Mouse (Mus musculus): ENCODE measurements around the gene Pigo. TPM values are rescaled to one million over a fixed set of nuclear protein-coding genes. Genes with fewer than 3 reads are reported as not detected.
"Not testable (repeated sequence)": the region's sequence is repeated elsewhere in the genome, so short reads cannot be mapped to it uniquely, and the experiment has no call there.

Pigo gene
- total RNA-seq, 2 experiments from 2014 or later: 19.3 to 25.1 TPM

DNA sequence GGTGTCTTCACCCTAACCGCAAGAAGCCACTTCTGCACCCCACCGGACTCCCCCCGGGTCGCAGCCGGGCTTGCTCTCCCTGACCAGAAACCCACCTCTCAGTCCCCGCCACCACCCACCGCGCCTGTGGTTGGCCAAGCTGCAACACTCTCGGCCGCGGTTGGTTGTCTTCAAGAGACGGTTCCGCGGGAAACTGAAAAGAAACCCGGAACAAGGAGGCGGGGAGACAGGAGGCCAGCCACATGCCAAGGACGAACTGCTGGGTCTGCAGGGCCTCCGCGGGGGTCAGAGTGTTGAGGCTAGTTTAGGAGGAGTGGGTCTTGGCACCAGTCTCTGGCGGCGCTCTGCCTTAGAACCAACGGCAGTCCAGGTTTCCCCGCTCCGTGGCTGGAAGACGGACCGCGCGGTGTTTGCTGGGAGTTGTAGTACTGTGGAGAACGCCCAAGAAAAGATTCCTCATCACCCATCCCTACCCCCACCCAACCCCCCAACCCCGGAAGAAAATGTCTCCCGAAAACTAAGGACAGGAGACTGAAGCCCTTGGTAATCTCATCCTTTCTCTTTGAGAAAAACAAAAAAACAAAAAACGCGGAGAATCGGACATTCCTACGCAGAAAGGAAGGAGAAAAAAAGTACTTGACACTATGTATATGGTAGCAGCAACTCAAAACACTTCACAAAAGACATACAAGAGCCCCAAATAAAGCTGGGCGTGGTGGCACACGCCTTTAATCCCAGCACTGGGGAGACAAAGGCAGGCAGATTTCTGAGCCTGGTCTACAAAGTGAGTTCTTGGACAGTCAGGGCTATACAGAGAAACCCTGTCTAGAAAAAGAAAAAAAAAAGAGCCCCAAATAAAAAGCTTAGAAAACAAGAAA, 15.2 kb downstream of the Pigo start, which contains the start of gene Fancg:
Gene Fancg (minus strand): TSS at position 346 of the 878 bp plus-strand sequence.
- intact Hi-C loops (cut with DNase I): no loop called here
- peak; percentile 88 to 91 for DNase-seq

DNA sequence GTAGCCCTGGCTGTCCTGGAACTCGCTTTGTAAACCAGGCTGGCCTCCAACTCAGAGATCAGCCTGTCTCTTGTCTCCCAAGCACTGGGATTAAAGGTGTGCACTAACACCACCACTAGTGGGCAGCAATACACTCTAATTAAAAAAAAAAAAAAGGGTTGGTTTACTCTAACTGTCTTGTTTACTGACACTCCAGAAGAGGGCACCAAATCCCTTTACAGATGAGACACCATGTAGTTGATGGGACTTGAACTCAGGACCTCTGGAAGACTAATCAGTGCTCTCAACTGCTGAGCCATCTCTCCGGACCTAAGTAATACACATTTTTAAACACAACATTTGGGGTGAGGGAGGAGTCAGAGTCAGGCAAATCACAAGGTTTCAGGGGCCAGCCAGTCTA, 19.9 kb downstream of the Pigo start:
- peak; percentile 28 to 69 for DNase-seq
- intact Hi-C loops (cut with DNase I): loop anchor here (1.0 kb wide), 1 partner anchor 20 kb away; the partner anchor contains the start of gene Pigo

DNA sequence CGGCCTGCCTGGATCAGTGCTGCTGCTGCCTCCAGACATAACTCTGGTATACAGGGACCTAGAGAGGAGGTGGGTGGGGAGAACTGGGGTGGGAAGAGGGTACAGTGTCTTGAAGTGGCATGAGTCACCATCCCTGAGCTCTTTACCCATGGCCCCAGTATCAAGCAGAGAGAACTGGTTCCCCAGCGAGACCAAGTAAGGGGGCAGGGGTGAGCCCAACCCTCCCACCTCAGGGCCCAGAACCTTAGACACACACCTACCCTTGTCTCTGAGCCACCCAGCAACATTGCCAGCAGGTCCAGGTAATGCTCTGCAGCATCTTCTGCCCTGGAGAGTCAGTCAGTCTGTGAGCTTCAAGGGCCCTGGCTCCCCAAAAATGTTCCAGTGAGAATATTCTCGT, 20.7 kb downstream of the Pigo start:
- DNase-seq: no peak
- intact Hi-C loops (cut with DNase I): loop anchor here (1.0 kb wide), 1 partner anchor 20 kb away; the partner anchor contains the start of gene Pigo

DNA sequence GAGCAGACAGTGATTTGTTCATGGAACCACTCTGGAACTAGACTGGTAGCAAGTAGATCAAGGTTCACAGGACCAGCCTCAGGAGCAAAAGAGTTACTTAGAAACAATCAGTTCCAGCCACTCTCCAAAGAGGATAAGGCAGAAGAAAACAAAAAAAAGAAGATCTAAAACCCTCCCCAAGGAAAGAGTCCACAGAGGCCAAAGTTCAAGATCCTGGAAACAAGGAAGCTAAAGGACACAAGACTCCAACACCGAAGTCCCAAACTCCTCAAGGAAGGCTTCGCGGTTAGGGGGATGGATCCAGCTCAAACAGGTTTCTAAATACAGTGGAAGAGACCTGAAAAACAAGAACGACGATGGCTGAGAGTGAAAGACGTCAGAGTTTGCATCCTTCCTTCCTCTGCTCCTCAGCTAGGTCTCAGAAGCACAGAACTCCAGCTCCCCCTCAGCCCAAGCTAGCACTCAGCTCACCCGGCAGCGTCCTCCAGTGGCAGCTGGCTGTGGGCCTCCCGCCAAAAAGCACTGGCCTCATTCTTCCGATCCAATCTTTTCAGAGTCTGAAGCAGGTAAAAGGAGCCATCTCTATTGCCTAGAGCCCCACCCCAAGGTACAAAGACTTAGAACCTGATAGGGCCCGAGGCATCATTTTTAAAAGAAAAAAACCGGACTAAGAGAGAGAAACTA, 22.7 kb downstream of the Pigo start:
- intact Hi-C loops (cut with DNase I): no loop called here
- no peak for DNase-seq

DNA sequence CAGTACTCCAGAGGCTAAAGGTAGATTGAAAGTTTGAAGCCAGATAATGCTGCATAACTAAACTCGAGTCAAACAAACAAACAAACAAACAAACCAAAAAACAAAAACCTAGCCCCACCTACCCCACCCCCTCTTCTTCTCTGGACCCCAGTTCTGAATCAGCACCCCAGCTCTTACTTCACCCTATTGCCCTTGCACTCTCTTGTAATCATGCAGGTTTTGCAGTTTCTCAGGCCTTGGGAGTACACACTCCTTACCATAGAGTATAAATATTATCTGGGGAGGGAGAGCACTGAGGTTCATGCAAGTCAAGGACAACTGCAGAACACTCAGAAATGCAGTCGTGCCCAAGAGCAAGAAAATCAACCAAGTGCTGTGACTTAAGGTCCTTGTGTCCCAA, 24.3 kb downstream of the Pigo start:
- intact Hi-C loops (cut with DNase I): no loop called here
- DNase-seq: no peak

GRCm38 (mm10) chr4:43000141-43000986, 25.3 kb downstream of the Pigo start, which contains the start of gene Vcp:
Vcp (minus strand) TSS chr4:43000507.
- intact Hi-C loops (cut with DNase I): not testable (repeated sequence)
- peak; percentile 99 to 100 for DNase-seq

- intact Hi-C loops (cut with DNase I): no loop called here
- DNase-seq: peak; percentile 82 to 84
These were observed 26.0 kb downstream of the Pigo start for GRCm38 (mm10) chr4:42999451-43000140.

DNA sequence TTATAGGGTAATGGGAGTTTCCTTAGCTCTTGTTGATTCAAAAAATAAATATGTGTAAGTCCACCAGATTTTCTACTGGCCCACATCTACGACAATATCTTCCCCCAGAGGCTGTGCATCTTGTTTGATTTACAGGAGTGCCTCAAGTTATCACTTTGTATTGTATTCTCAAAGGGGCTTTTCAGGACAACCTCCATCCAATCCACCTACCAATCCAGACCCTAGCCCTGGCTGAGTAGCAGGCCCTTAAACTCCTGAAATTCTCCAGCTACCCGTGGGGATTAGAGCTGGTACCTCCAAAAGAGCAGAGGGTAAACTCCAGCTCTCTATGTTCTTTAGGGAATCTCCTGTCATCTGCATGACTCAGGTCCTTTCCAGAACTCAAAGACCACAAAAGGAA, 27.6 kb downstream of the Pigo start:
- intact Hi-C loops (cut with DNase I): no loop called here
- no peak for DNase-seq

- intact Hi-C loops (cut with DNase I): no loop called here
- no peak for DNase-seq
These were observed 37.3 kb downstream of the Pigo start for GRCm38 (mm10) chr4:42988296-42988695.

- intact Hi-C loops (cut with DNase I): not testable (repeated sequence)
These were observed 45.2 kb downstream of the Pigo start for GRCm38 (mm10) chr4:42980467-42980866.

GRCm38 (mm10) chr4:42978062-42978461, 47.6 kb downstream of the Pigo start:
- no peak for DNase-seq
- intact Hi-C loops (cut with DNase I): no loop called here

More at GRCm38 (mm10) chr4:42980467-42980866, 45.2 kb downstream of the Pigo start:
- not testable (repeated sequence) for DNase-seq

- intact Hi-C loops (cut with DNase I): no loop called here
These were observed 51.8 kb downstream of the Pigo start for GRCm38 (mm10) chr4:42973868-42974267.

DNA sequence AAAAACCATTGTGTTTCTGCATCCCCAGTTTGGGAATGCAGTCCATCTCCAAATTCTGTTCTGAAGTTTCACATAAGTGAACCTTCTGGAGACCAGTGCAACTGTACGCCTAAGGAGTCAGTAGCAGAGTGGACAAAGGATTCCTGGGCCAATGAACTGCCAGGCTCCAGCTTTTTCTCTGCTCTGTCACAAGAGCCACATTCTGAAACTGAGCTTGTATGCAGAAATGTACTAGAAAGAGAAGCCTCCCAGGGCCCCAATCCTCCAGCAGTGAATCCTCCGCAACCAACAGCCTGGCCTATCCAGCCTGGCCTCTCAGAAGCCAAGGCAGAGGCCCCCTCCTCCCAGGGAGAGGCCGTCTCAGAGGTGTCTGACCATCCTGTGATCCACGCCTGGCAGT, 52.7 kb downstream of the Pigo start:
- DNase-seq: no peak
- intact Hi-C loops (cut with DNase I): no loop called here

More at GRCm38 (mm10) chr4:42973868-42974267, 51.8 kb downstream of the Pigo start:
- DNase-seq: no peak

DNA sequence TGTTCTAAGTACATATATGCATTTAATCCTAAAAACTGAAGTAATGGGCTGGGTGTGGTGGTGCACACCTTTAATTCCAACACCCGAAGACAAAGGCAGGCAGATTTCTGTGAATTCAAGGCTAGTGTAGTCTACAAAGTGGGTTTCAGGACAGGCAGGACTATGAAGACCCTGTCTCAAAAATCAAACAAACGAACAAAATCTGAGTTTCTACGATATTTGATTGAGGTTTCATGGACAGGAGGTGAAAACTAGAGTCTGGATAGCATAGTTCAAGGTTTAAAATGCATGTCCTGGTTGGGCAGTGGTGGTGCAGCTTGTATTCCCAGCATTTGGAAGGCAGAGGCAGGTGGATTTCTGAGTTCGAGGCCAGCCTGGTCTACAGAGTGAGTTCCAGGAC, 56.3 kb downstream of the Pigo start, which contains the start of gene 1700022I11Rik:
Gene 1700022I11Rik (plus strand): TSS at position 301 of the 400 bp plus-strand sequence.
- no peak for DNase-seq
- intact Hi-C loops (cut with DNase I): no loop called here

Other genes starting within 250 kb of the Pigo start
- not detected for gene Fam205a1, start 171.9 kb downstream of the Pigo start, total RNA-seq (2021)
- gene Gm12394, start 169.0 kb downstream of the Pigo start, total RNA-seq (2021): under 1 TPM in 1 of 2 experiments, not detected in 1; 0.07 TPM
- gene Fam205c, start 151.6 kb downstream of the Pigo start, total RNA-seq (2021): 1 to 10 TPM; 2.7 to 2.9 TPM
- gene Phf24, start 109.2 kb downstream of the Pigo start, total RNA-seq (2021): 1 to 10 TPM; 8.0 to 9.5 TPM
- gene Dnajb5, start 76.0 kb downstream of the Pigo start, total RNA-seq (2021): 10 to 100 TPM; 61.8 to 68.9 TPM
- not detected for gene 1700022I11Rik, start 56.2 kb downstream of the Pigo start, total RNA-seq (2021)
- gene Vcp, start 25.3 kb downstream of the Pigo start, total RNA-seq (2021): 100 to 1,000 TPM; 306 to 324 TPM
- 1 to 10 TPM; 5.8 to 6.7 TPM for gene Fancg, start 15.3 kb downstream of the Pigo start, total RNA-seq (2021)
- gene Stoml2, start 5.9 kb upstream of the Pigo start, total RNA-seq (2021): 100 to 1,000 TPM in 1 of 2 experiments, 10 to 100 TPM in 1; 99.9 to 106 TPM
- gene Fam214b, start 20.4 kb upstream of the Pigo start, total RNA-seq (2021): 10 to 100 TPM; 23.6 to 30.7 TPM
- 10 to 100 TPM; 28.3 to 31.4 TPM for gene Unc13b, start 33.1 kb upstream of the Pigo start, total RNA-seq (2021)
- under 1 TPM in 1 of 2 experiments, not detected in 1; 0.17 TPM for gene Atp8b5, start 241.3 kb upstream of the Pigo start, total RNA-seq (2021)